Comparison of ENCODE assay signal across 8 mouse cellular contexts in genomic region chr5:53266931-53267853, GRCm38 (mm10). TPM values are rescaled to one million over a fixed set of nuclear protein-coding genes. Genes with fewer than 3 reads are reported as not detected.
DNase-seq lines count a peak whose midpoint lies in the region; ATAC-seq and TF ChIP-seq lines count a peak whose summit lies in the region.

Gene Smim20, plus strand, starts transcription at chr5:53267083.

- DNase-seq in 416B (ENCODE audit: low read depth): peak; percentile 92
- DNase-seq in adrenal gland, postnatal 4 days (ENCODE audit: low spot score in 2 of 2): peak; percentile 69 to 72
- DNase-seq in heart, adult 8-10 months (ENCODE audit: low spot score): peak; percentile 76
- DNase-seq in liver, adult 2 months (ENCODE audit: extremely low read depth, low read depth, low spot score): peak; percentile 76
- DNase-seq in splenic B cell, adult 2 months (ENCODE audit: low read depth, low spot score): peak; percentile 93

- ATAC-seq in embryonic facial prominence, embryonic 15.5 days (ENCODE audit: insufficient number of reproducible peaks, low FRiP score, low TSS enrichment, low read depth): peak; percentile 92
- peak; percentile 92 for ATAC-seq in kidney, embryonic 14.5 days (ENCODE audit: low FRiP score, low TSS enrichment)

- WGBS in embryonic facial prominence, embryonic 15.5 days: 10% methylated on average over 53 of the region's 53 CpGs
- WGBS in kidney, embryonic 14.5 days: 11% methylated on average over 51 of the region's 53 CpGs
- WGBS in liver, adult 2 months: 10% methylated on average over 53 of the region's 53 CpGs

- H3K9me3 ChIP-seq in embryonic facial prominence, embryonic 15.5 days (replicated peaks): no peaks in the 10 kb centered on the region
- no peaks in the 10 kb centered on the region for H3K9me3 ChIP-seq in kidney, embryonic 14.5 days (ENCODE audit: control insufficient read depth, low read length)

- no peaks in the 10 kb centered on the region for H3K36me3 ChIP-seq in embryonic facial prominence, embryonic 15.5 days
- no peaks in the 10 kb centered on the region for H3K36me3 ChIP-seq in kidney, embryonic 14.5 days (ENCODE audit: control insufficient read depth, insufficient read depth, low read length)
- H3K36me3 ChIP-seq in liver, adult 2 months (ENCODE audit: control insufficient read depth, insufficient read depth, low read length): no peaks in the 10 kb centered on the region
- no peaks in the 10 kb centered on the region for H3K36me3 ChIP-seq in myocyte (ENCODE audit: control insufficient read depth, insufficient read depth)
- H3K36me3 ChIP-seq in splenic B cell, adult 2 months (ENCODE audit: control insufficient read depth, insufficient read depth, low read length, poor library complexity, severe bottlenecking): no peaks in the 10 kb centered on the region

- peak within 1 kb of the TSS; percentile 37 for H3K9ac ChIP-seq in embryonic facial prominence, embryonic 15.5 days
- H3K9ac ChIP-seq in kidney, embryonic 14.5 days (ENCODE audit: low read depth, low read length): peak within 1 kb of the TSS; percentile 61
- peak within 1 kb of the TSS; percentile 83 for H3K9ac ChIP-seq in liver, adult 2 months (ENCODE audit: low read depth, low read length)

- H3ac ChIP-seq in myocyte (ENCODE audit: control insufficient read depth, insufficient read length): peak within 1 kb of the TSS; percentile 30

- peaks cover 24% of the 10 kb centered on the region for H3K4me1 ChIP-seq in embryonic facial prominence, embryonic 15.5 days
- H3K4me1 ChIP-seq in kidney, embryonic 14.5 days (ENCODE audit: control insufficient read depth, insufficient read depth, low read length): peaks cover 13% of the 10 kb centered on the region; the same call in 1 of the 2 replicates
- H3K4me1 ChIP-seq in liver, adult 2 months (ENCODE audit: control insufficient read depth, insufficient read depth, low read length): peaks cover 11% of the 10 kb centered on the region

- no peaks in the 10 kb centered on the region for H3K27me3 ChIP-seq in embryonic facial prominence, embryonic 15.5 days
- H3K27me3 ChIP-seq in kidney, embryonic 14.5 days (ENCODE audit: control insufficient read depth, insufficient read depth, low read length): no peaks in the 10 kb centered on the region
- H3K27me3 ChIP-seq in liver, adult 2 months (ENCODE audit: control insufficient read depth, insufficient read depth, low read length): no peaks in the 10 kb centered on the region
- no peaks in the 10 kb centered on the region for H3K27me3 ChIP-seq in myocyte (ENCODE audit: control insufficient read depth, insufficient read depth, insufficient read length)
- H3K27me3 ChIP-seq in splenic B cell, adult 2 months (ENCODE audit: control insufficient read depth, insufficient read depth, low read length, poor library complexity, severe bottlenecking): no peaks in the 10 kb centered on the region

- H3K4me2 ChIP-seq in embryonic facial prominence, embryonic 15.5 days (replicated peaks): peak within 1 kb of the TSS; percentile 81
- peak within 1 kb of the TSS; percentile 71 for H3K4me2 ChIP-seq in kidney, embryonic 14.5 days (replicated peaks; ENCODE audit: low read depth, low read length)
- peak within 1 kb of the TSS; percentile 93 for H3K4me2 ChIP-seq in myocyte (ENCODE audit: low read depth)

- H3K4me3 ChIP-seq in embryonic facial prominence, embryonic 15.5 days (replicated peaks): peak within 1 kb of the TSS; percentile 74
- peak within 1 kb of the TSS; percentile 65 for H3K4me3 ChIP-seq in kidney, embryonic 14.5 days (ENCODE audit: low read length)
- peak within 1 kb of the TSS; percentile 77 for H3K4me3 ChIP-seq in liver, adult 2 months (ENCODE audit: insufficient read depth, low read depth, low read length)
- peak within 1 kb of the TSS; percentile 76 for H3K4me3 ChIP-seq in myocyte

- H3K79me2 ChIP-seq in liver, adult 2 months (ENCODE audit: control insufficient read depth, insufficient read depth, low read length): peaks cover 19% of the 10 kb centered on the region; the same call in 1 of the 2 replicates
- H3K79me2 ChIP-seq in myocyte (ENCODE audit: control insufficient read depth, insufficient read depth): peaks cover 5% of the 10 kb centered on the region

- TF ChIP-seq POLR2A in liver, adult 2 months (IDR thresholded peaks at IDR 0.05; ENCODE audit: extremely low read depth, insufficient read depth, low read length): peak; percentile 51; the same call in 1 of the 2 replicates
- peak; percentile 48 for TF ChIP-seq POLR2A in myocyte (IDR thresholded peaks at IDR 0.05; ENCODE audit: insufficient read length, low read depth)

- H3K27ac ChIP-seq in embryonic facial prominence, embryonic 15.5 days (replicated peaks): peak within 1 kb of the TSS; percentile 73
- H3K27ac ChIP-seq in kidney, embryonic 14.5 days (ENCODE audit: low read depth, low read length): peak within 1 kb of the TSS; percentile 69
- peak within 1 kb of the TSS; percentile 89 for H3K27ac ChIP-seq in liver, adult 2 months (replicated peaks; ENCODE audit: insufficient read depth, low read depth, low read length)

- no peak for TF ChIP-seq CTCF in liver, adult 2 months (IDR thresholded peaks at IDR 0.05; ENCODE audit: low read depth, low read length)

TF ChIP-seq in myocyte, 11 proteins besides CTCF, POLR2A, EP300 and RAD21:
- TF ChIP-seq MYOD1 (IDR thresholded peaks at IDR 0.05; ENCODE audit: control insufficient read depth in 1 of 3, insufficient read length in 2 of 3, low read depth in 2 of 3) (peak in 1 of 3 experiments; percentile 9), CEBPB (IDR thresholded peaks at IDR 0.05; ENCODE audit: insufficient read depth, poor library complexity, severe bottlenecking) (no peak), MYOG (IDR thresholded peaks at IDR 0.05; ENCODE audit: control insufficient read depth in 1 of 3, insufficient read depth in 1 of 3, insufficient read length in 2 of 3, low read depth in 2 of 3) (no peak), POLR2AphosphoS2 (IDR thresholded peaks at IDR 0.05; ENCODE audit: insufficient read length, low read depth) (peak; percentile 28)

RNA-seq across cellular contexts. Expression of gene Smim20, which starts in this region (rescaled TPM):
- total RNA-seq in adrenal gland, postnatal 4 days (2021): 10 to 100 TPM; 66.2 to 71.2 TPM
- 84.1 and 86.9 TPM in 2 replicates for polyA plus RNA-seq in embryonic facial prominence, embryonic 15.5 days (2015; fragmentation: Nextera tagmentation; extraction: Ambion mirVana)
- 100 to 1,000 TPM; 101 to 111 (median 105) TPM for total RNA-seq in heart, adult 8-10 months (2022)
- polyA plus RNA-seq in kidney, embryonic 14.5 days (2014; fragmentation: Nextera tagmentation; extraction: Ambion mirVana): 91.7 and 106 TPM in 2 replicates
- 36.3 and 40.1 TPM in 2 replicates for total RNA-seq in liver, adult 2 months (2014; rRNA removed)
- polyA plus RNA-seq in liver, adult 2 months (2012; rRNA removed): 39.2 and 42.4 TPM in 2 replicates
- polyA plus RNA-seq in myocyte (2012; fragmentation: generic; extraction: Trizol): 78.0 TPM

Comparison
In these comparisons a context has a peak if more than half of its experiments do, and no peak if none do; other contexts are left out.
1. Peak in every context shown above with its lines: DNase-seq, ATAC-seq, H3K4me3 ChIP-seq and H3K27ac ChIP-seq.